Mouse (Mus musculus) 3134 (cell line): ENCODE data around the gene Arhgap15.
A peak's percentile ranks its signal among the peaks of the same experiment; 100 is the strongest.

ENCODE experiments used
- DNase-seq: peaks from one replicate; pipeline ENCODE4 v3.0.0-alpha.2; 2011; ENCODE audit warnings: low spot score; ENCODE audit not compliant: insufficient read length; ENCODE audit errors: extremely low read depth

The Arhgap15 gene

DNA sequence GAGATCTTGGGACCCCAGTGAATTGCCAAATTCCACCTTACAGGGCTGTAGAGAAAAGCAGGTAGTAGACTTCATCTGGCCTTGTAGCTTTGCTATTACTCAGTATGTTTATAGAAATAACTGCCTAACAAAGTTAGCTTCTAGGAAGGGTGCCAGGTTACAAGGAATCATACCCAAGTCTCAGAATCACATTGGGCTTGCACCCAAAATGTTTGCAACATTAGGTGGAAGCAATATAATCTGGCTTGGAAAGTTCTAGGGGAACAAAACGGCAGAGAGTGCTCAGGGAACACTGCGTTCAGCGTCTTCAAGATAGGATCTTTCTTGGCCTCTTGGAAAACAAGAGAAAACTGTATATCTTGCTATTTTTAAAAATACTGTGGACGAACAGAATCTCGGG, 158.9 kb downstream of the Arhgap15 start:
- no peak for DNase-seq

DNA sequence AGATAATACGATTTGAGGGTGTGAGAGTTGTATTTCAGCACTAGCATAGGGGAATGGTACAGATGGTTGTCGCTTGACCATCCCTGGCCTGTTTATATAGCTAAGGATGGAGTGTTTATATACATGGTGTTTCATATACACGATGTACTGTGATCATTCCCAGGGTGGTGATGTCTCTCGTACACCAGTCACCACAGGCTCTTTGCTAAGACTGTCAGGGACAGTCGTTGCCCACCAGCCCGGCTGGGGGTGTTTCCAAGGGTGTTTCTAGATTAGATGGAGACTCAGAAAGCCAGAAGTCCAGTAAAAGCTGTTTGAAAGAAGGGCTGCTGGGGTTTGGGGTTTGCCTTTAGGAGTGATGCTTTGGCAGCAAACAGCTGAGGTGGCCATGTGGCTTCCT, 165.5 kb downstream of the Arhgap15 start:
- DNase-seq, result no peak

DNA sequence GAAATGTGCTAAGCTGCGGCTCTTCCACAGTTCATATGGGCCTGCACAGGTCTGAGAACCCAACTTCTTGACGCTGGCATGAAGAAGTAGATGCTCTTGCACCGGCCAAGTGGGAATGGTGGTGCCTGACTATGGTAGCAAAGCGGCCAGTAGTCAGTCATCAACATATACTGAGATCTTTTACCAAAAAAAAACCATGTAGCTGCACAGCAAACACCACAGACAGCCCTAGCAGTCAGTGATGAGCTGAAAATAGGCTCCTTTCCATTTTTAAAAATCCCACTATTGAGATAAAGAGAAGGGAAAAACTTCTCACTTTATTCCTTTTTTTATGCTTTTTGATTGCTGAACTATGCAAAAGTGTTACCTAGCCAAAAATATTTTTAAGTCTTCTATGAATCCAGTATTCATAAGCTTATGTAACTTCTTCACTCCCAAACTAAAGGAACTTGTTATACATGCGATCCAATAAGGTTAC, 175.3 kb downstream of the Arhgap15 start:
- DNase-seq, result no peak

DNA sequence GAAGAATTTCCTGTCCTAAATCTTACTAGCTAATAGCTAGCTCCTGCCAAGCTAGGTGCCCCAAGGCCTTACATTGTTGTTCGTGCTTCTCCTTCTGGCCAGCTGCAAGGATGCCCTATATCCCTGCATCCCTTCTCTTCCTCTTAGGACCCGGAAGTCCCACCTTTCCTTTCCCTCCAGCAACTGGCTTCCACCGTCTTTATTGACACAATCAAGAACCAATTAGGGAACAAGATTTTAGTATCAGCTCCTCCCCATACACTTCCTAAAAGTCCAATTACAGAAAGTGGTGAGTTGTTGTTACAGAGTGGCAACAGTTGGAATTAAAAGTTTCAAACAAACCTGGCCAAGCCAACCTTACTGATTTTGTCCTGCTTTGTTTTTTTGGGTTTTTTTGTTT, 183.1 kb downstream of the Arhgap15 start:
- peak; percentile 65 for DNase-seq

DNA sequence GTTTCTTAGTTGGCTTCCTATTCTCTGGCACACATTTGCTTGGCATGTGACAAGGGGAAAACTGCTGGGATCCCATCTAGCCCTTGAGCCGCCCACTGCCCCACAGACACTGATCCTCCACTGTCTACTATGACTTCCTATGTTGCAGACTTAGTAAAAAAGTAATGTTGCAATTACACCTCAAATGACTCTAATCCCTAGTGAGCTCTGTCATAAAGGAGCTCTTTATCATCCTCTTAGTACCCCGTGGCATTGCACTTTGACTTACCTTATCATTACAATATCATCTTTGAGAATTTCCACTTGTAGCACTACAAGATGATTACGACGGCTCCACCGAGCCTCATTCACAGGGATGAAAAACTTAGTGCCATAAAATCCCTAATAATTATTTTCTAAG, 190.6 kb downstream of the Arhgap15 start:
- no peak for DNase-seq

DNA sequence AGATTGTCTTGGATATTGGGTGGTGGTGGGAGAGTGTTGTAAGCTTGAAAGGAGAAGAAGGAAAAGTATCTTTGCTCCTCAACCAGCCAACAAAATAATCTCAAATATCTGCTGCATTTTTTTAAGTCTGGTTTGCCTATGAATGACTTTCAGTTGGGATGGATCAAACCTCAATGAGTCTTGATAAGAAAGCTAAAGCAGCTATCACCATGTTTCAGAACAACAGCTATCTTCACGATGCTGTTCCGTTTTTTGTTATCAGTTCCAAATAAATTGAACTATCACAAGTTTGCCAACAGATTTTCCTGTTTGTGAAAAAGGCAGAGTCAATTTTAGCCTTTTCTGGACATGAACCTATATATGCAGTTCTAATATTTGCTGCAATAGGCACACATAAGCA, 197.1 kb downstream of the Arhgap15 start:
- DNase-seq, result no peak

DNA sequence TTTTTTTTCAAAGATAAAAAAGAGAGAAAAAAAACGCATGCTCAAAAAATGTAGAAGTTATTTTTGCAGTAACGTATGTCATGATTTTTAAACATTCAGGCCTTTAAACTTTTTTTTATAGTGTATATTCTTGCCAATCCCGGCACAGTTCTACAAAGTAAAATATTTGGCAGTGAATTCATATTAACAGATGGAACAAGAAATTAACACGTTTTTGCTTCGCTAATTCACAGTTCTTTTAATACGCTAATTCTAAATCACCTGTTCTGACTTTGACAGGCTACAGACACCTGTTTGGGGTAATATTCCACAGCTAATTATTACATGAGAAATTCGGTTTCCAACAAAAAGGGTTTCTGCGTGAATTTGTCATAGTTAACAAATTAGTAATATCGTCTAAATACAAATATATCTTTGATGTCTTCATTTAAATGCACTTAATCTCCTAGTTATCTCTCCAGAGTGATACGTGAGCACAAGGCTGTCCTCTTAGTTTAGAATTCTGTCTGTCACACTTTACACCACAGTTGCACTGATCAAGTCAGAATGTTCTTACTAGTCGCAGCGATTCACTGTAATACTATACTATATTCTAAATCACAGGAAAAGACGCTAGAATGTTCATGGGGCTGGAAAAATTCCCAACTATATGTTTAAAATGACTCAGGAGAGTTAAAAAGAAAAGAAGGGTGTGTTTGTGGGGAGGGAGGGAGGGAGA, 201.3 kb downstream of the Arhgap15 start:
- DNase-seq, result no peak

DNA sequence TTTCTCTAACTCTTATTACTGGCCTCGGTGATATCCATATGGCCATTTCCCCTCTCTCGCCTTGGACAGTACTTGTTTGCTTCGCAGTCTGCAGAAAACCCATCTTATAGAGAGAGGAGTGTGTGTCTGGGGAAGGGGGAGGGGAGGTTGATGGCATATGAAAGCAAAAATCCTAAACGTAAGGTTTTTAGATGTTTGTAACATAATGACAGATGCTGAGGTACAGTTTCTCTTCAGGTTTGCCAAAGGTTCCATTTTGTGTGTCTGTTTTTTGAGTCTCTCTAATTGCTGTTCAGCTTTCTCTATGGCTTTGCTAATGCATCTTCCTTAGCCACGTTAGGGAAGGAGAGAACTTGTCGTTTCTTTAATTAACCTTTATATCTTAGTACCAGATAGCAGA, 202.1 kb downstream of the Arhgap15 start:
- DNase-seq, result no peak

DNA sequence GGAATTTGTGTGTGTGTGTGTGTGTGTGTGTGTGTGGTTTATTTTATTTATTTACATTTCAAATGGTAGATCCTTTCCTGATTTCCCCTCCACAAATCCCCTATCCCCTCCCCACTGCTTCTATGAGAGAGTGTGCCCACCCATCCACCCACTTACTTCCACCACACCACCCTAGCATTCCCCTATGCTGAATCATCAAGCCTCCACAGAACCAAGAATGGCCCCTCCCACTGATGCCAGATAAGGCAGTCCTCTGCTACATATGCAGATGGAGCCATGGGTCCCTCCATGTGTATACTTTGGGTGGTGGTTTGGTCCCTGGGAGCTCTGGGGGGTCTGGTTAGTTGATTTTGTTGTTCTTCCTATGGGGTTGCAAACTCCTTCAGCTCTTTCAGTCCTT, 210.6 kb downstream of the Arhgap15 start:
- no peak for DNase-seq

DNA sequence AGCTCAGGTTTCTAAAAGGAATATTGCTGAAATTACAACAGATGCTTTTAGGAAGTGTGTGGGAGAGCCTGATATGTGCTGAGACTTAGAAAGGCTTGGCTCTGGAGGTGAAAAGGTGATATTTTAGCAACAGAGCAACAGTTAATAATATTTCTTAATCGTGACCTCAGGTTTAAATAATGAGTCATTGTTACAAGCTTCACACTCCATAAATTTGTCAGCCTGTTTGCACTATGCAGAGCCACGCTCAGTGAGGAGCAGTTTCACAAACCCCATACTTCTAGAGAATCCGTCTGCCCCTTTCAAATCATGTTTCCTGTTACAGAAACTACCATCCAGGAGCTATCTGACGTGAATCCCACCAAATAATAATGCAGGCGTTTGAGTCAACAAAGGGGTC, 213.8 kb downstream of the Arhgap15 start:
- no peak for DNase-seq

DNA sequence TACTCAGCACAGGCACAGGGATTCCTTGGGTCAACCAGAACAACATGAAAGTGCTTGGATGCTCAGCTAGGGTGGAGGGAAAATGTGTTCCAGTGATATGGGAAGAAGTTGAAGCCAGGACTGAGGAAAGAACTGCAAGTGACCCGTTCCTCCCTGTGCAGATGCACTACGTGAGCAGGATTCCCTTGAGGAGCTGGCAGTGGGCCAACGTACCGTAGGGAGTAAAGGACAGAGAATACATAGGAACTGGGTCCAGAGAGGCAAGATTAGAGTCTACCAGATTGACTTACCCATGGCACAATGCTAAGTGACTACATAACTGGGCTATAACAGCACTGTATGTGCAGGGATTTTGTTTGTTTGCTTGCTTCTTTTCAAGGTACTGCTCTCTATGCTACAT, 220.0 kb downstream of the Arhgap15 start:
- no peak for DNase-seq

DNA sequence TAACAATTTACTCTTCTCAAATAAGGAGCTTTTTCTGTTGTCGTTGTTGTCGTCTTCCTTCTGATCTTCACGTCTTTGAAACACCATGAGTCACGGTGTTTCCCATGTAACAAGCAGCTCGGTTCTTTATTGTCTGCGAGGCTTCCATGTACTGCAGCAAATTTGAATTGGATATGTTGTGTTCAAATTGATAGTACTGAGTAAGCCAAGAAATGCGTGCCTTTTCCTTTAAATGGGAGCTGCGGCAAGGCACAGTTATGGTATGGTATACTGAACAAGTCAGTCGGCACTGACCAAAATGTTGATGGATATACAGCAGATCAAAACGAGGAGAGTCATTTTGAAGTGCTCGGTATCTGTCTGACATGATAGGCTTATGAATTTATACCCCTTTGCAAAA, 229.1 kb downstream of the Arhgap15 start:
- DNase-seq, result no peak

DNA sequence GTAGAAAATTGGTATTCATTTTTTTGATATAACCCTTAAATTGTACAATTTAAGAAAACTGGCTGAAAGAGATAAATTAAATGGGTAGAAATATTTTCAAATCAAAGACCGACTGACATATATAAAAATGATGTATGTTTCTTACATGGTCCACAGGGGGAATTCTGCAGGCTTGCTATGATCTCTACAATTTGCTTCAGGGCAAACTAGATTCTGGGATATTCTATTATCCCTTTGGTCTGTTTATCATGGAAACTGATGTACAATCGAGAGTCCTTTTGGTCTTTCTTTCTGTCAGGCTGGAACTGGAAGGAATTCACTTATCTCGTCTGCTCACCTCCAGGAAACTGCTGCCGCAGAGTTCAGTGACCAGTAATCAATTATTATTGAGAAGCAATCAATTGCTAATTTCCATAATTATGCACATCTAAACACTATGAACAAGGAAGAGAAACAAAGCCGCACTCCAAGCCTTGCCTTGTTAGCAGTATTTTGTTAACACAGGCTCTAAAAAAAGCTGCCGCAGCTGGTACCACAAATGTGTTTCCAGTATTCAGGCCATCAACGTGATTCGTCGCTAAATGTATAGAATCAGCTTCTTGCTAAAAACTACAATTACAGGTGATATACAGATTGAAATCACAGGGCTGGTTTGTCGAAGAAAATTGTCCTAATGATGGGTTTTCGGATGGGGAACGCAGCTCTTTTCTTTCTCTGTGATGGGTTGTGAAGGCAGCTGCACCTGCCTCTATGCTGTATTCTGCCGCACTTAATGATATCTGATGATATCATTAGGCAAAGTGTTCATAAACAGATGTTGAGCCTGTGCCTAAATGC, 229.8 kb downstream of the Arhgap15 start:
- no peak for DNase-seq

DNA sequence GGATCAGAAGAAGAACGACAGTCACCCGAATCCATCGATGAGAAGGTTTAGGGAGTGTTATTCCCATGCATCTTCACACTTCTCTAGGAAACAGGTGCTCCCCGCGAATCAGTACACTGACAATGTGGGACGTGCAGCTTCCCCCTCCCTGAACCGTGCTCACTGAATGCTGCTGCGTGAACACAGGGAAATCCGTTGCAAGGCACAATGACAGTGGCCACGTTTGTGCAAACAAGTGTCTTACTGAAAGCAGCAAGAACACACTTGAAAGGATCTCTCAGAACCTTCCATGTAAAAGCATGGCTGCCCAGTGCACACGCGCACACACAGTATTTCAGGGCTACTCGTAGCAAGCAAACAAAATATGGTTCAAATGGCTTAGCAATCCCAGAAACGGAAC, 237.4 kb downstream of the Arhgap15 start:
- DNase-seq, result no peak

DNA sequence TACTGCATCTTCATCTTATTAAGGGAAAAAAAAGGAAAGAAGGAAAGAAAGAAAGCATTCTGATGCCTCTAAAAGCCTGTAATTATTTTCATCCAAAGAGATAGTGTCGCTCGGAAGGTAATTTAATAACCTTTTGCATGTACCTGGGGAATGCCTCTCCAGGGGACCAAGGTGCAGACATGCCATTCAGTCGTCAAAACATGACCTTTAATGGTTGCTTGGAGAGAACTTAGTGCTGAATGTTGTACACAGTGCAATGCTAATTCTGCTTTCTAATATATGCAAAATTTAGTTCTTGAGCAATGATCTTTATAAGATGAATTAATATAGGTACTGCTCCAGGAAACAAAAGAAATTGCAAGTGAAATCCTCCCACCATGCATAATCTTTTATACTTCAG, 239.3 kb downstream of the Arhgap15 start:
- no peak for DNase-seq

DNA sequence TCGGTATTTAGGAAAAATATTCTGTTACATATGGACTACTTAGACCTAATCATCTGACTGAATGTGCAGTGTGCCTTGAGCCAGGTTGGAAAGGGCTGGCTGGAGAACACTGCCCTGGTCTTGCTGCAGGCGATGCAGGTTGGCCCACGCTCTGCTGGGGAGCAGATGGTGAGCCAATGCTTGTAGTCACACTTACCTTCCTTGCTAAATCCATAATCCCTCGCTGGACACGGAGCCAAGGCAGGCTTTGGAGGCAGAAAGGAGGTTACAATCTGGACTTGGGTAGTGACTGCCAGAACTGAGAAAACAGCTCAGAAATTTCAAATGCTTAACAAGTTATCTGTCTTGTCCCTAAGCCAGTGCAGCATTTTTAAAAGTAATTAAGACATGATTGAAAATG, 241.2 kb downstream of the Arhgap15 start:
- DNase-seq, result no peak

DNA sequence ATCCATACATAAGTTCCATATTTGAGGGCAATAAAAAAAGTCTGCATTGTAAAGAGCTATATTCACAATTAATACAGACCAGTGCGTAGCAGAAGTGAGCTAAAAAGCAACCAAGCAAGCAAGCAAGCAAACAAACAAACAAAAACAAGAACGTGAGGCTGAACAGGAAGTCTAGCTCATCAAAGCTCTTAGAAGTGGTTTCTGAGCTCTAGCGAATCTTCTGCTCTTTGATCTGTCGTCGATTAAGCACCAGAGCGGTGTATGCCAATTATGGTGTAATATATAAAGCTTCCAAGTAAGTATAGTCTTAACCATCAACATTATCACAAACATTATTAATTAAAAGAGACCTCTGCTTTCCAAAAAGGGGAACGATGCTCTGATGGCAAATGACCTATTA, 243.9 kb downstream of the Arhgap15 start:
- no peak for DNase-seq

DNA sequence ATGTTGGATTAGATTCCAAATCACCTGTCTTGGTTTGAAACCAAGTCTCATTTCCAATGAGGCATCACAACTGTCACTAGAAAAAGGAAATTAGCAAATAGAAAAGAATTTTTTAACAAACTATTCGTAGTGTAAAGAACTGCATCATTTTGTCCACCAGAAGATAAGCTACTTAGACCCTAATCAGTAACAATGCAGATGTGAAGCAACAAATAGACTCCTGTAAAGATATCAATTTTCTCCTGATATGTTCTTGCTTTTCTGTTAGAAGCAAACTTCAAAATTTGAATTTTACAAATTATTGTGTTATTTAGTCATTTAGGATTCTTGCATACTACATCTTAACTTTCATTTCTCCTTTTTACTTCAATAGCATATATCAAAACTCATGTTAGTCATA, 253.8 kb downstream of the Arhgap15 start:
- DNase-seq, result no peak

DNA sequence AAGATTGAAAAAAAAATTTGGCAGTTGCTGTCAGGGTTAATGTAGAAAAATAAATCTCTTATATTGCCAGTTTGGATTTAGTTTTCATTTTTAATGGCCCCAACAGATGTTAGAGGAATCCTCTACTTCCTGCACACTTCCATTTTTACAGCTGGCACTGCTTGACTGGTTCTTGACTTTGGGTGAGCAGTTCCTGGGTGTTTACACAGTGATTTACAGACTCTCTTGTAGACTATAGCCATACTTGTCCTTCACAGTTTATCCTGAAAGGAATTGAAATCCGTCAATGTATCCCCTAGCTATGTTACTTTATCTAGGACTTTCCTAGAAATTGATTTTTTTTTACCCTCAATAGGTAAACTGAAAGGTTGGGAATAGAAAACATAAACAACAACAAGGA, 261.6 kb downstream of the Arhgap15 start:
- DNase-seq, result no peak

DNA sequence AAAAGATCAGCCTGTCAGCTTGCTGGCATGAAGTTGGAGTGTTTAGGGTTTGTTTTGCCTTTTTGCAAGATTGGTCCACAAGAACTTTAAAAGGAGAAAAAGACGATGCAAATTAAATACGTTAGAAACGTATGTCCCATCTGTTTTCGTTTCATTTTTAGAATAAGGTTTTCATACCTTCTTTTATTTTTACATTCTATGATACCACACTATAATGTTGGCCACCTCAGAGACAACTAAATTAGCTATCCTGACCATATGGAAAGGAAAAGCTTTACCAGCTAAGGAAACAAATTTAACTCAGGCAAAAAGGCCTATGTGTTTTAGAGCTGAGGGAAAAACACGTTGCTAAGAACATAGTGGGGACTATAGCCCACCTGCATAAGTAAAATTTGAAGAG, 264.8 kb downstream of the Arhgap15 start:
- DNase-seq, result no peak

DNA sequence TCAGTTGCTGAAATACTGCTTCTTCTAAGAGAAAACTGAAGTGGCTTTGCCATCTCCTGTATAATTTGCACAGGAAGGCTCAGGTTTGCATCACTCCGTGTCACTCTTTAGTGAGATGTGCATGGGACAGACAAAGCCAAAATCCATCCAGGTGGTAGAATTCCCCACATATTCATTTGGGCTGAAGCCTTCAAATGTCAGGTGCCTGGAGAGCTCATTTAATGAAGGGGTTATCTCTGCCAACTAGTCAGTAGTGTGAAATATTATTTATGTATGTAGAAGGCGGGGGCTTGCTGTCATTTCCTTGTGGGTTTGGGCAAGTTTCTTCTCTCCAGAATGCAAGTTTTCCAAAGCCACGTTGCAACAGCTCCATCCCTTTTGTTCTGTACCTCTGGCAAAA, 268.1 kb downstream of the Arhgap15 start:
- no peak for DNase-seq

DNA sequence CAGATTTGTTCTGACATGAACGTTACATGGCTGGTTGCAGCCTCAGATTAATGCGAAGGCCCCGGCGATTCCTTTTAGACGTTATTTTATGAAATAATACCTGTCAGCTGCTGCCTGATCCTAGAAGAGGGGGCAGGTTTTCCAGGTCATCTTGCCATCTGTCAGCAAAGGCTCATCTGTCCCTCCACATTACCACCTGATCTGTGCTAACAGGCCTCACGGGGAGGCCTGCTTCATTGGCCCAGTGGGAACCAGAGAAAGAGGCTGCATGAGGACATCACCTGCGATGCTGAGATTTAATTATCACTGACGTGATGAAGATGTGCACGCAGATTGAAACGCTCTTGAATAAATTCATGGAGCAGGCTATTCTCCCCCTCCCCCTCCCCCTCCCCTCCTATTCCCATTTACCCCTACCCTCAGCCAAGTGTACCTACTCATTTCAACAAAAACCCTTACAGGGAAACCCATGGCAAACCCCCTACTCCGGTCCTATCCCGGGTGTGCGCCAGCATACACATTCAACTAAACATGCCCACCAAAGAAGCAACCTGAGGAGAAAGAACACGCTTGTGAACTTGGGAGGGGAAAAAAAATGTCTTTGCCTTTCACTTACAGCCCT, 268.9 kb downstream of the Arhgap15 start:
- DNase-seq, result no peak
